Mouse (Mus musculus): ENCODE data around the gene Rbm20. TPM values are rescaled to one million over a fixed set of nuclear protein-coding genes. Genes with fewer than 3 reads are reported as not detected.

Gene Rbm20
- polyA plus RNA-seq, 1 experiment from 2014 or later = 4.0 TPM

GRCm38 (mm10) chr19:53868125-53868524 is 191.0 kb downstream of the Rbm20 start:
- H3K27ac ChIP-seq = no peak overlapping the region
- WGBS = 79% methylated on average over 6 of the region's 6 CpGs
- no peak overlapping the region for H3K4me3 ChIP-seq
- no peak overlapping the region for H3K9ac ChIP-seq
- no peaks in the 10 kb centered on the region for H3K36me3 ChIP-seq
- H3K4me2 ChIP-seq = no peak overlapping the region
- H3K9me3 ChIP-seq = no peaks in the 10 kb centered on the region
- H3K27me3 ChIP-seq = no peaks in the 10 kb centered on the region
- ATAC-seq (ENCODE audit: insufficient number of reproducible peaks, low FRiP score, low TSS enrichment, low read depth) = no peak
- peaks cover 4% of the 10 kb centered on the region; the same call in 1 of the 2 replicates for H3K4me1 ChIP-seq

GRCm38 (mm10) chr19:53868796-53869195 is 191.7 kb downstream of the Rbm20 start:
- WGBS = 94% methylated on average over 1 of the region's 1 CpGs
- no peaks in the 10 kb centered on the region for H3K27me3 ChIP-seq
- no peak overlapping the region for H3K4me3 ChIP-seq
- H3K4me1 ChIP-seq = peaks cover 4% of the 10 kb centered on the region; the same call in 1 of the 2 replicates
- H3K9ac ChIP-seq = no peak overlapping the region
- no peak overlapping the region for H3K27ac ChIP-seq
- no peak overlapping the region for H3K4me2 ChIP-seq
- no peaks in the 10 kb centered on the region for H3K9me3 ChIP-seq
- no peaks in the 10 kb centered on the region for H3K36me3 ChIP-seq
- ATAC-seq (ENCODE audit: insufficient number of reproducible peaks, low FRiP score, low TSS enrichment, low read depth) = no peak

GRCm38 (mm10) chr19:53869427-53870385 is 192.6 kb downstream of the Rbm20 start:
- no peak overlapping the region for H3K4me3 ChIP-seq
- 76% methylated on average over 4 of the region's 4 CpGs for WGBS
- H3K4me1 ChIP-seq = peaks cover 4% of the 10 kb centered on the region; the same call in 1 of the 2 replicates
- H3K4me2 ChIP-seq = no peak overlapping the region
- H3K9ac ChIP-seq = no peak overlapping the region
- H3K27ac ChIP-seq = no peak overlapping the region
- no peaks in the 10 kb centered on the region for H3K36me3 ChIP-seq
- ATAC-seq (ENCODE audit: insufficient number of reproducible peaks, low FRiP score, low TSS enrichment, low read depth) = no peak
- no peaks in the 10 kb centered on the region for H3K27me3 ChIP-seq
- H3K9me3 ChIP-seq = no peaks in the 10 kb centered on the region

- ATAC-seq (ENCODE audit: insufficient number of reproducible peaks, low FRiP score, low TSS enrichment, low read depth) = no peak
- peaks cover 4% of the 10 kb centered on the region; the same call in 1 of the 2 replicates for H3K4me1 ChIP-seq
- H3K9me3 ChIP-seq = no peaks in the 10 kb centered on the region
- WGBS = 68% methylated on average over 2 of the region's 2 CpGs
- no peaks in the 10 kb centered on the region for H3K36me3 ChIP-seq
- H3K9ac ChIP-seq = no peak overlapping the region
- H3K4me3 ChIP-seq = no peak overlapping the region
- H3K27me3 ChIP-seq = no peaks in the 10 kb centered on the region
- no peak overlapping the region for H3K27ac ChIP-seq
- H3K4me2 ChIP-seq = no peak overlapping the region
Observed at GRCm38 (mm10) chr19:53870568-53870967, 193.5 kb downstream of the Rbm20 start.

GRCm38 (mm10) chr19:53871502-53871901 is 194.4 kb downstream of the Rbm20 start:
- Histone ChIP-seq H3K36me3 (no peaks in the 10 kb centered on the region), H3K4me2 (no peak overlapping the region), H3K27ac (no peak overlapping the region), H3K4me3 (no peak overlapping the region), H3K27me3 (no peaks in the 10 kb centered on the region), H3K4me1 (peaks cover 4% of the 10 kb centered on the region; the same call in 1 of the 2 replicates), H3K9me3 (no peaks in the 10 kb centered on the region), H3K9ac (no peak overlapping the region)
- no peak for ATAC-seq (ENCODE audit: insufficient number of reproducible peaks, low FRiP score, low TSS enrichment, low read depth)
- WGBS = 81% methylated on average over 6 of the region's 6 CpGs

- 81% methylated on average over 6 of the region's 6 CpGs for WGBS
- no peak for ATAC-seq (ENCODE audit: insufficient number of reproducible peaks, low FRiP score, low TSS enrichment, low read depth)
- Histone ChIP-seq H3K4me2 (no peak overlapping the region), H3K4me1 (peaks cover 4% of the 10 kb centered on the region; the same call in 1 of the 2 replicates), H3K27ac (no peak overlapping the region), H3K9me3 (no peaks in the 10 kb centered on the region), H3K27me3 (no peaks in the 10 kb centered on the region), H3K36me3 (no peaks in the 10 kb centered on the region), H3K9ac (no peak overlapping the region), H3K4me3 (no peak overlapping the region)
Observed at GRCm38 (mm10) chr19:53872994-53873713, 196.0 kb downstream of the Rbm20 start.

- ATAC-seq (ENCODE audit: insufficient number of reproducible peaks, low FRiP score, low TSS enrichment, low read depth) = no peak
- H3K27ac ChIP-seq = no peak overlapping the region
Observed at GRCm38 (mm10) chr19:53875246-53875645, 198.1 kb downstream of the Rbm20 start.

GRCm38 (mm10) chr19:53877779-53878178 is 200.7 kb downstream of the Rbm20 start:
- Histone ChIP-seq H3K4me2 (no peak overlapping the region), H3K9ac (no peak overlapping the region), H3K4me1 (no peaks in the 10 kb centered on the region), H3K27ac (no peak overlapping the region), H3K9me3 (no peaks in the 10 kb centered on the region), H3K27me3 (no peaks in the 10 kb centered on the region), H3K4me3 (no peak overlapping the region), H3K36me3 (no peaks in the 10 kb centered on the region)
- 50% methylated on average over 1 of the region's 1 CpGs for WGBS
- no peak for ATAC-seq (ENCODE audit: insufficient number of reproducible peaks, low FRiP score, low TSS enrichment, low read depth)

More at GRCm38 (mm10) chr19:53875246-53875645, 198.1 kb downstream of the Rbm20 start:
- Histone ChIP-seq H3K4me1 (no peaks in the 10 kb centered on the region; the same call in 1 of the 2 replicates), H3K4me3 (no peak overlapping the region), H3K9me3 (no peaks in the 10 kb centered on the region), H3K9ac (no peak overlapping the region), H3K36me3 (no peaks in the 10 kb centered on the region), H3K4me2 (no peak overlapping the region), H3K27me3 (no peaks in the 10 kb centered on the region)
- WGBS = 76% methylated on average over 6 of the region's 6 CpGs

- Histone ChIP-seq H3K4me3 (no peak overlapping the region), H3K36me3 (no peaks in the 10 kb centered on the region)
Observed at GRCm38 (mm10) chr19:53880460-53880859, 203.4 kb downstream of the Rbm20 start.

GRCm38 (mm10) chr19:53881786-53882185 is 204.7 kb downstream of the Rbm20 start:
- H3K4me1 ChIP-seq = no peaks in the 10 kb centered on the region
- 42% methylated on average over 5 of the region's 5 CpGs for WGBS
- H3K27ac ChIP-seq = no peak overlapping the region

More at GRCm38 (mm10) chr19:53880460-53880859, 203.4 kb downstream of the Rbm20 start:
- no peak for ATAC-seq (ENCODE audit: insufficient number of reproducible peaks, low FRiP score, low TSS enrichment, low read depth)
- Histone ChIP-seq H3K27me3 (no peaks in the 10 kb centered on the region), H3K4me2 (no peak overlapping the region), H3K9ac (no peak overlapping the region), H3K4me1 (no peaks in the 10 kb centered on the region), H3K27ac (no peak overlapping the region), H3K9me3 (no peaks in the 10 kb centered on the region)
- WGBS = 84% methylated on average over 1 of the region's 1 CpGs

GRCm38 (mm10) chr19:53885450-53885849 is 208.3 kb downstream of the Rbm20 start:
- no peak overlapping the region for H3K4me3 ChIP-seq
- no peaks in the 10 kb centered on the region for H3K9me3 ChIP-seq
- H3K4me2 ChIP-seq = no peak overlapping the region
- no peak overlapping the region for H3K9ac ChIP-seq
- WGBS = 74% methylated on average over 10 of the region's 10 CpGs
- H3K4me1 ChIP-seq = peaks cover under 1% of the 10 kb centered on the region
- ATAC-seq (ENCODE audit: insufficient number of reproducible peaks, low FRiP score, low TSS enrichment, low read depth) = no peak
- H3K27ac ChIP-seq = no peak overlapping the region
- H3K36me3 ChIP-seq = no peaks in the 10 kb centered on the region
- H3K27me3 ChIP-seq = no peaks in the 10 kb centered on the region

More at GRCm38 (mm10) chr19:53881786-53882185, 204.7 kb downstream of the Rbm20 start:
- Histone ChIP-seq H3K4me2 (no peak overlapping the region), H3K4me3 (no peak overlapping the region), H3K27me3 (no peaks in the 10 kb centered on the region), H3K9me3 (no peaks in the 10 kb centered on the region), H3K36me3 (no peaks in the 10 kb centered on the region), H3K9ac (no peak overlapping the region)
- no peak for ATAC-seq (ENCODE audit: insufficient number of reproducible peaks, low FRiP score, low TSS enrichment, low read depth)

Data from limb, embryonic 15.5 days (tissue).